Mouse (Mus musculus) liver, embryonic 14.5 days (tissue): ENCODE results near the gene Hspbap1.

Experiments used
- CTCF ChIP-seq: IDR thresholded peaks from 2 replicates; pipeline ENCODE4 v1.5.1; 2016; ENCODE audit warnings: antibody characterized with exemption, low read depth, control low read depth
- EP300 ChIP-seq: IDR thresholded peaks from 2 replicates; pipeline ENCODE4 v1.6.1; 2016; ENCODE audit warnings: antibody characterized with exemption, low read depth

DNA sequence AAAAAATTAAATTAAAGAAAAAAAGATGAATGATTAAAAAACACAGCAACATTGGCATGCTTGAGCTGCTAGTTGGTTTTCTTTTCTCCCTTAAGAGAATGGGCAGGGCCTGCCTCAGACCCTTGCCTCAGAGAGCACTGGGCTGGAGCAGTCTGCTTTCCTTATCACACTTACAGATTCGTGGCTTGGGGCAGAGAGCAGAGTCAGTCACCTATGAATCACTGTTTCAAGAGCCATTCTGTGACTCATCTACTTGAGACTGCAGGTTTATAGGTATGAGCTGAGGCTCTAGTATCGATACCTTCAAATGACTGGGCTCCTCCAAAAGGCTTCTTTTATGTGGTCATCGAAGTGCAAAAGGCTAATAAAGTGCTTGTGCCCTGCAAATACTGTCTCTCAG, 42.9 kb downstream of the Hspbap1 start:
- TF ChIP-seq EP300 (no peak), CTCF (no peak)
